Mouse (Mus musculus) gastrocnemius, adult 8-10 months (tissue): ENCODE data around the gene Flywch2. TPM values are rescaled to one million over a fixed set of nuclear protein-coding genes. Genes with fewer than 3 reads are reported as not detected.
A peak's percentile ranks its signal among the peaks of the same experiment; 100 is the strongest.

ENCODE experiments used
- DNase-seq, 2 experiments: peaks; one replicate each; pipeline ENCODE4 v3.0.0; 2022; ENCODE audit warnings: low spot score in 2 of 2
- total RNA-seq, 4 experiments: library from RNA; stranded (reverse); gene quantifications; 2 replicates each; pipeline ENCODE4 v1.2.4; 2022

Gene Flywch2
- total RNA-seq, 4 experiments from 2014 or later: not detected

DNA sequence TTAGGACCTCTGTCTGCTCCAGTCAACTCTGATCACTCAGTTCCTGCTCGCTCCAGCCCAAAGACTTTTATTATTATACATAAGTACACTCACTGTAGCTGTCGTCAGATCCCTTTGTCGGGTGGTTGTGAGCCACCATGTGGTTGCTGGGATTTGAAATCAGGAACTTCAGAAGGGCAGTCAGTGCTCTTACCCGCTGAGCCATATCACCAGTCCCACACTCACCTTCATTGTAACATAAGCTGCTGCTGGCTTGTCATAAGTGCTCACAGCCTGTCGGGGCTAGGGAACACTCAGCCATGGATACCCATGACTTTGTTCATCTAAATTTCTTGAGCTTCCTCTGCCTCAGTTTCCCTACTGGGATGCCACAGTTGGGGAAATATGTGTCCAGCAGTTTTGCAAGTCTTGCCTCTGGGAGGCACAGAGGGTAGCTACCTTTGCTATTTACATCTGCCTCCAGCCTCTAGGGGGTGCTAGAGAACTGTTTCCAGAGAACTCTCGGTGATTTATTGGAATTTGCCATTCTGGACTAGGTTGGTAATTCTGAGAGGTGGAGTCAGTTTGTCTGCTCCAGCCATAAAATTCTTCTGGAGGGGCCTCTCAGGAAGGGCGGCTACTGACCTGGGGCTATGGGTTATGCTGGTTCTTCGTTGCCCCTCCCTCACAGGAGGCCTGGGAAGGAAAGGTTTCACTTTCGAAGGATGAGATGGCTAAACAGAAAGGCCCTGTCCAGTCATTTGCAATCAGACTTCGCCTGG, 37.1 kb downstream of the Flywch2 start:
- peak in 1 of 2 experiments; percentile 64 for DNase-seq

DNA sequence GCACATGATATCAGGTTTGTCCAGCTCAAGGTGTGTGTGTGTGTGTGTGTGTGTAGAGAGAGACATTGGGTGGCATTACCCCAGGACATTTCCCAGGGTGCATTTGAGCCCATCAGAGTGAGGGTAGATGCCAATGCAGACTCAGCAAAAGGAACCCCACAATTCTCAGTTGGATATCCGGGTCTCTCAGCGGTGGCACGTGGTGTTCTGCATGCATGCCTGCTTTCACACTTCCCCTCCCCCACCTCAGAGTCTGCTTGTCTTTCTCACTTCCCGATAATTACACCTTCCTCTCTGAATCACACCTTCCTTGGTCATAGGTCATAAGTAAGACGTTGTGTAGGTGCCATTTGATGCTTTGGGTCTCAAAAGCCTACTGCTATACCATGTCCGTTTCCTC, 37.9 kb downstream of the Flywch2 start:
- no peak for DNase-seq

DNA sequence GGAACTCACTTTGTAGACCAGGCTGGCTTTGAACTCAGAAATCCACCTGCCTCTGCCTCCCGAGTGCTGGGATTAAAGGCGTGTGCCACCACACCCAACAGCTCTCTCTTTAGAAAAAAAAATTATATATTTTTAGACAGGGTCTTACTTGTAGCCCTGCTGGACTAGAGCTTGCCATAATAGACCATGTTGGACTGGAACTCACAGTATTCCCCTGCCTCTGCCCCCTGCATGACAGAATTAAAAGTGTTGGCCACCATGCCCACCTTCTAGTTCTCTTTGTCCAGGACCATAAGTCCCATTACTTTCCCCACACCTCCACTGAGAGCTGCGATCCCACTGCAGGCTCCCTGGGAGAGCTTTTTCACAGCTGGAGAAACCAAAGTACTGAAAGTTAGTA, 38.4 kb downstream of the Flywch2 start:
- DNase-seq: no peak

DNA sequence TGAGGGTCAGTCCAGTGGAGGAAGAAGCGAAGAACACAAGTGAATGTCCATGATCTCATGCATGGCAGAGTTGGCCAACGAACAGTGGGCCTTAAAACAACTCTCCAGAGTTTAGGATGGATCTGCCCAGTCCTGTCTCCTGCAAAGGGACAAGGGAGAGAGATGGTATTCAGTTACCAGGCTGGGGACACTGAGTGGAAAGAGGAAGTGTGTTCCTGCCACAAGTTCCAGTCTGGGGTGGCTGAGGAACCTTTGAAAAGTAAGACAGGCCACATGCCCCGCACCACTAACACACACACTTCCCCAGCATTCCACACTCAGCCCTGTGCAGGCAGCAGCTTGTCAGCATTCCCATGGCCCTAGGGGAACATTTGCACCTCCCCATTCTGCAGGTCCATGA, 39.1 kb downstream of the Flywch2 start:
- DNase-seq: no peak

DNA sequence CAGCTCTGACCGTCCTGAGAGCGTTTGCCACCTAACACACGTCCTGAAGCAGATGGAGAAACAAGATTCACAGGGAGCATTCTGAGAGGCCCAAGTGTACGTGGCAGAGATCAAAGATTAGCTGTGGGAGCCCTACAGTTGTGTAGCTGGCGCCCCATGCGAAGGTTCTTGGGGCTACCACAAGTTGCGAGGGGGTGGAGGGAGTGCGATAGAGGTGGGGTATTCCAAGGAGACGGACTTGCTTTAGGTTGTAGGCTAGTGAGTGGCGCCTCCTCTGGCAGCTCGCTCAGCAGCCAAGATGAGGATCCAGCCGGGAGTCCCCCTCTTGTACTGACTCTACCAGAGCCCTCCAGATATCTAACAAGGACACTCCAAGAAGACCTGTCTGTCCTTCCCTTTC, 39.6 kb downstream of the Flywch2 start:
- DNase-seq: no peak

DNA sequence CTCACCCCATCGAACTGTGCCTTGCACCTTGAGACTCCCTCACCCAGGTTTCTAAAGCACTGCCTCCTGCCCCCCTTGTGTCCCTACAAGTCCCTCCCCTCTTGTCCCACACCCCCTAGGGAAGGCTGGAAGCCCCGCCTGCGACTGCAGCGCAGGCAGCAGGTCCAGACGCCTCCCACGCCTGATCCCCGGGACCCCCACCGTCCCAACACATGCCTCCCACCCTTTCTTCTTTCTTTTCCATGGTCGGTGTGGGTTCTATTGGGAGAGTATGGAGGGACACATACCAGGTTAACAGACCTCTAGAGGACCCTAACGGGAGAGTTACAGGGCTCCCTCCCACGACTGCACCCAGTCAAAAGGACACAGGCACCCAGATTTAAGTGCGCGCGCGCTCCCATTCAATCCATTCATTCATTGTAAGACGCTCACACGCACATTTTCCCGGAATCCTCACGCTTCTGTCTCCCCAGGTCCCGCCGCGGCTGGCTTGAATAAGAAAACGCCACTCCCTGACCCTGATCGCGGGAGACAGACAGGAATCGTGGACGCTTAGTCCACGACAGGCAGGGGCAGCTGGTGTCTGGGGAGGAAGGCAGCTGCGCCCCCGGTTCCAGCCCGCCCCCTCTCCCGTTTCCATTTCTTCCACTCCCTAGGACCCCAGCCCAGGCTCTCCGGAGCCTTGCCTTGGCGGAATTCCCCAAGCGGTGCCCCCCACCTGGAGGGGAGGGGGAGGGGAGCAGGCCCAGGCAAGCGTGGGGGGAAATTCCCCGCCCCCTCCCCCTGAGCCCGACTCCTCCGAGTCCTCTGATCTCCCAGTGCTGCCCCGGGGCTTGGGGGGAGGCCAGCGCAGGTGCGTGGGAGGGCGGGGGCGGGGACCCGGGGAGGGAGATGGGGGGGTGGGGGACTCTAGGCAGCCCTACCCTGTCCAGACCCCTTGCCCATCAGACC, 40.3 kb downstream of the Flywch2 start, which contains the start of gene Kremen2:
Gene Kremen2 (minus strand): TSS at position 533 of the 951 bp plus-strand sequence.
- DNase-seq: no peak

DNA sequence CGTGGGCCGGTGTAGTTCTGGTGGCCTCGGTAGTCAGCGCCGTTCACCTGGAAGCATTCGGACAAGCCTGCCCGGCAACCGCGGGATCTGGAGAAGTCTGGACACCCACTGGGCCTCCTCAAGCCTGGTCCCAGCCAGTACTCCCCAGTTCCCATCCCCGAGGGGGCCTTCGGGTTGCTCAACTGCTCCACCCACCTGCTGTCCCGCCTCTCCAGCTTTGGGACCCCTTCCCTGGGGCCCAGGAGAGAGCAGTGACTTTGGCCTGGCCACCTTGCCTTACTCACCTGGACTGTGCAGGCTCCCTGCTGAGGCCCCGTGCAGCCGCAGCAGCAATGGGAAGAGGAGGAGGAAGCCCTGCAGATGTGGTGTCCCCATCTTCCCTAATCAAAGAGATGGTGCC, 41.2 kb downstream of the Flywch2 start:
- DNase-seq: no peak

DNA sequence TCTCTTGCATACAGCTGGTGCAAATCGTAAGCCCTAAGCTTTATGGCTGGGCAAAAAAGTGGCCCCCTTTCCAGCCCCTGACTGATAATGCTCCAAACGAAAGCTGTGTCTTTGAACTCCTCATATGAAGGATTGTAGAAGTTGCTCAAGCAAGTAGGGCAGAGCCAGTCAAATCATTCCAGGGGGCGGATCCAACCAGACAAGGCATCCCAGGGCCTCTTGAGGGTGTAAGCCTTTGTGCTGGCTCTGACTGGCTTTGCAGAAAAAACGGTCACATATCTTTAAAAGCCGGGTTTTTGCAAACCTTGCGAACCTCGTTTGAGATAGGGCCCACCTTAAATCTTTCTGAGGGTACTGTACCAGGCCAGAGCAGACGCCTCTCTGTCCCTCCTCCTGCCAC, 41.8 kb downstream of the Flywch2 start:
- DNase-seq: no peak

DNA sequence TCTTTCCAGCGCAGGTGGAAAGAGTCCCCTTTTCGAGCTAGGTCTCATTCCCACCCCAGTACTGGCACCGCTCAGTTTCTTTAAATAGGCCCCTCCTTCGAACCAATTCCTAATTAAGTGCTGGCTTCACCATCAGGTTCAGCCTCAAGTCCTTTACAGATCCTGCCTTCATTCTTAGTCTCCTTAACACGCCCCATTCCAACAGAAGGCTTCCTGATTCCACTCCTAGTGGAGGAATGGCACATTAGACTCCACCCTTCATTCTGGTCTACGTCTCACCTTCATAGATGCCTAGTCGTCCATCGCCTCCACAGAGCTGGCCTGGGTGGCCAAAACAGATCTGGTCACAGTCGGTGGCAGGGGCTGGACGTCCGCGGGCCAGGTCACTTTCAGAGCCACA, 42.9 kb downstream of the Flywch2 start:
- DNase-seq: no peak

DNA sequence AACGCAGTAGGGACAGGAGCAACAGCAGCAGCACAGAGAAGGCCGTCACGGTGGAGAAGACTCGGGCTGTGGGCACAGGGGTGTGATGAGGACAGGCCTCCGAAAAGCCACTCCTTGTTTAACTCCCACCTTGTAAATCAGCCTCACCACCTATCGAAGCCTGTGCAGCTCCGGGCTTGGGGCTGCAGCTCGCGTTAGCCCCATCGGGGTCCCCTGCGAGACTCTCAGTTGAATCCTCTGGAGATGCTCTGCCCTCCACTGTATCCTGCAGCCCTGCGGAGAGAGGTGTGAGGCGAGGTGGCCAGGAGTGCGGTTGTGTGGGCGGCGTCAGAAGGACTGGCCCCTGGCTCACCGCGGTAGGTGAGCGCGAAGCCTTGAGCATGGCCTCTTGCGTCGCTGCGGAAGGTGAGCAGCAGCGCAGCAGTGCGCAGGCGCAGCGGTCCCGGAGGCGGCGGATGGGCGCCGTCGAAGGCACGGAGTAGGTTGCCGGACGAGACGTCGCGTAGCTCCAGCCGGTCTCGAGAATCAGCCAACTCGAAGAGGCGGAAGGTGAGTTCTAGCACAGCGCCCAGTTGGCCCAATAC, 43.6 kb downstream of the Flywch2 start:
- no peak for DNase-seq

DNA sequence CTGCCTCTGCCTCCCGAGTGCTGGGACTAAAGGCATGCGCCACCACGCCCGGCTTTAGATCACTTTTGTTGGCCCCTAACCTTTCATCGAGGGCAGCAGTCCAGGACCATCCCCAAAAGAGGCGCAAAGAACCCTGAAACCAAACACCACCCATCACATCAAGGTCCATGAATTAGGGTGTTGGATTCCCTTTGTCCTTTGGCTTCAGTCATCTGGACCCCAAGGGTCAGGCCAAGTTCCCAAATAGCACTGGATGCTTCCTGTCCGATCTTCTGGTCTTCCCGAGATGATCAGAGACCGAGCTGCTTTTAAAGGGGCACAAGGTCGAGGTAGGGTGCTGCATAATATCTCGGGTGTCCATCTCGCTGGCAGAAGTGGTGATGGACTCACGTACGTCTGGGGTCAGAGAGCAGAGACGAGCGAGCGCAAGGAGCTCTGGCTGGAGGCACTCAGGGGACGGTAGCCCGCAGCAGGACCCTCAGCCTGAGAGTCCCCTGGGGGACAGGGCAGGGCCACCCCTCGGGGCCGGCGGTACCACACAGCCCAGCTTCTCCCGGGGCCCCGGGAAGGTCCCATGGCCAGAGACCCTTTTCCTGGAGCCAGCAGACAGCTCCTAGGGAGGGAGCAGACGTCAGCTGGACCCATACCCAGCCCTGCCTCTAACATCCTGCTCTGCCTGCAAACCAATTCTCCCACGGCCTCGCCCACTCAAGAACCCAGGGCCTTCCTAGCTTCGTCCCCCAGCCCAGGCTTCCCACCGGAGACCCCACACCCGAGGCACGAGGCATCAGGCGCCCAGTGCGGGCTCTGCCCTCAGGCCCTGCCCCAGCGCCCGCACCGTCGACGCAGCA, 44.3 kb downstream of the Flywch2 start:
- DNase-seq: no peak

DNA sequence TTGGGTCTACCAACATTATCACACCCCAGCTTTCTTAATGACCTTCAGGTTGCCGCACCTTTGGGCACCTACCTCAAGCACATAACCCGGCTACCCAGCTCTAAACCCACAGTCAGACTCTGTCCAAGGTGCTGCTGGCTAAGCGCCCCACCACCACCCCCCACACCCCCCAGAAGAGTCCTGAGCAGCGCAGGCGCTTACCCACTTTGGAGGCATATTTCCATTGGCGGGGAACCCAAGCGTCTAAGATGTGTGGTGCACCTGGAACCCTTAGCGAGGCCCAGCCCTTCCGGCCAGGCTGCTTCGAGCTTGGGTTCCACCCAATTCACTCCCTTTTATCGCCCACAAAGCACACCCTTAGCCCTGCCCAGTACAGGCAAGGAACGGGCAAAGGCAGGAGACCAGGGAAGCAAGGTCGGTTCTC, 45.3 kb downstream of the Flywch2 start, which contains the start of gene Paqr4:
Gene Paqr4 (minus strand): TSS at position 270 of the 424 bp plus-strand sequence.
- no peak for DNase-seq

DNA sequence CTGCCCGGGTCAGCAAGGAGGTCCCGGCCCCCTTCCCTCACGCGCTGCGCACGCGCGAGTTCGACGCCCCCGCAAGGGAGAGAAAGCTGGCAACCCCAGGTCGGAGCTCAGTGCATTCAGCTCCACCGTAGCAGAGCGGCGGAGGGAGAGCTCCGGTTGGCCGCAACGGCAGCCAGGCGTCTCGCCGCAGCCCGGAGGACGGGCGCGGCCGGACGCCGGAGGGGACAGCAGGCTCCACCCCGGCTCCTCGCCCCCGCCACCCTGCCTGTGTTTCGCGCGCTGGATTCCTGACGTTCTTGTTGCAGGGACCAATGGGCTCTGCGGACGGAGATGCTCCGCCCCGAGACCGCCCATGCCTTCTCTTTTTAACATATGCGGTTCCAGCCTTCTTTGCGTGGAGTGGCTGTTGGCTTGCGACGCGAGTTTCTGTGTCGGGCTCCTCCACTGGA, 45.7 kb downstream of the Flywch2 start:
- peak; percentile 75 to 79 for DNase-seq

DNA sequence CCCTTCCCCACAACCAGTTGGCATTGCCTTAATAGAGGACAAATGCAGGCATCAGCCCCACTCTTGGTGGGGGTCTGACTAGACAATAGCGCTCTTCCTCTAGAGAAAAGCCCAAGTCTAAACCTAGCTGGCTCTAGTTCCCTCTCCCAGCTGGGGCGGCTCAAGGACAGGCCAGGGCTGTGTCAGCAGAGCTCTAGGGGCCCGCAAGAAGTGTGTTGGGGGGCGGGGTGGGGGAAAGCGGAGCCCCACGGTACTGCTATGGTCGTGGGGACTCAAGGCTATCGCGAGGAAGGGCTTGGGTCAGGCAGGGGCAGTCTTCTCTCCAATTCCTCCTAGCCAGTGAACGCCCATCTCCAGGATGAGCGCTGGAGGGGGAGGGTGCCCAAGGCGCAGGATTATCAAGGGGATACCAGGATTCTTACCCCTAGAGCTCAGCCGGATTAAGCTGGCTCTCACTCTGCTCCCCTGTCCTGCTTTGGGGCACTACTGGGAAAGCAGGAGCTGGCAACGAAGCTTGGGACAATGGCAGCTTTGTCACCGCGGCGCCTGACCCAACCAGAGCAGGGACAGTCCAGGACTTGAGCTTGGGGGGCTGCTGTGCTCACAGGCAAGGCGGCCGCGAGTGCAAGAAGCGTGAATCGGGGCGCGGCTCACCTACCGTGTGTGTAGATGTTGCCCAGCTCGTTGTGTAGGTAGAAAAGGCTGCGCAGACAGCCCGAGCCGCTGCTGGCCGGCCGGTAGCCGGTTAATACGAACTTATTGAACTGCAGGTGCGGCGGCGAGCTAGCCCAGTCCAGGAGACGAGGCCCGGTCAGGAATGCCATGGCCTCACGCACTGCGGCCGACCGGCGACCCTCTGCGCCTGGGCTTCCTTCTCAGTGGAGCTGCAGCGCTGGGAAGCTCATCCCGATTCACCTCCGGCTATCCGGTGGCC, 46.4 kb downstream of the Flywch2 start:
- DNase-seq: no peak

DNA sequence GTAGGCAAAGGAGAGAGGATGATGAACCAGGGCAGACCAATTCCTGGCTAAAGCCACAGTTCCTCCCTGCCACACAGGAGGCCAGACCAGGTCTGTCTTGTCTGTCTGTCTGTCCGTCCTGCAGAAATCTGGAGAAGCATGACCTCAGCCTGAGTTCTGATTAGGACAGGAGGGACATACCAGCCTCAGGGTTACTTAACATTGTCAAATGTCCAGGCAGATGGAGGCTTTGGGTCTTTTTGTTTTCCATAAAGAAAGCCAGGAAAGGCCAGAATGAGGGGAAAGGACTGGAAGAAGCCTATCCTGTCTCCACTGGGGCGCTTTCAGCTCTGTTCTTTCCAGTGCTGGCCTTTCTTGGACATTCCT, 47.1 kb downstream of the Flywch2 start:
- no peak for DNase-seq

DNA sequence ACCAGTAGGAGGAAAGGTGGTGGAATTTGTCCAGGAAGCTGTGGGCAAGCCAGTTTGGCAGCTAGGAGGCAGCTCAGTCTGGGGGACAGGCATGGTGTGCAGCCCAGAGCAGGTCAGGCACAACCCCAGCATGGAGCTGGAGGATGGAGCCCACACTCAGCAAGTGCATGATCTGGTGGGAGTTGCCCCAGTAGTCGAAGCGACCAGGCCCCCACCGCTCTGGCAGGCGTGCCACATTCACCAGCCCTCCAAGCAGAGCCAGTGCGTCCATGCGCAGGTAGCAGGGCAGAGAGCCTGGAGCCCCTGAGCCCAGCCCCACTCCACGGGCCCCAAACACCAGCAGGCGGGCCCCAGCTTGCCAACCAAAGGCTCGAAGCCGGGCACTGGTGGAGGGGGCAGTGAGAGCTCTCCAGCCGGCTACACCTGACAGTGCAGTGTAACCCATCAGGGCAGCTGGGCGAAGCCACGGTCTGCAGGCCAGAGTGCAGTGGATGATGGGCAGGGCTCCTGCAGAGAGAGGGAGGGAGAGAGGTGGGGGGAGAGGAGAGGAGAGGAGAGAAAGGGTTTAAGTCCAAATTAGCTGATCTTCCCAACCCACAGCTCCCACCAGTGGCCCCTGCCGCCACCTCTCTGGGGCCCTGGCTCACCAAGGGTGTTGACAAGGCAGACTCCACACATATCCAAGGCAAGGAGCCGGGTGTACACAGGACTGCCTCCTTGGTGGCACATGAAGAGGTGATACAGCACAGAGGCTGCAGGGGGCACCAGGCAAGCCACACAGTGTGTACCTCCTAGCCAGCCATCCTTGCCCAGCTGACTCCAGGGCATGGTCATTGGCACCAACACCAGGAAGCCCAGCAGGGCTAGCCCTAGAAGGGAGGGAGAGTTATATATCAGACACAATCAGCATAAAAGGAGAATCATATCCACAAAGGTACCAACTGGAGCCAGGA, 48.1 kb downstream of the Flywch2 start:
- no peak for DNase-seq

DNA sequence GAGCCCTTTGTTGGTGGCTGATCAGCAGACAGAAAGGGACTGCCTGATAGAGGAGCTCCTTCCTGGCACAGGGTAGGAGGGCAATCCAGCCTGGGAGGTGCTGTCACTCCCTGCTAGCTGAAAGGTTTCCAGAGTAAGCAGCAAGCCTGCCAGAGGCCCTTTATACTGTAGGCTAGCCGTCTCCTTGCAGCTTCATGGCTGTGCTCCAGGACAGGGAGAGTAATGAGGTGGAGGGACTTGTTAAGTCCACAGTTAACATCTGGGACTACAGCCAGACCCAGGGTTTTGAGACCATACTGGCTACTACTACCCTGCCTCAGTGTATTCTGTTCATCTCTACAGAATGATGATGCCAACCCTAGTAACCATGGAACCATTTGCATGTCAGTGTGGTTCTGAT, 51.5 kb downstream of the Flywch2 start:
- no peak for DNase-seq

DNA sequence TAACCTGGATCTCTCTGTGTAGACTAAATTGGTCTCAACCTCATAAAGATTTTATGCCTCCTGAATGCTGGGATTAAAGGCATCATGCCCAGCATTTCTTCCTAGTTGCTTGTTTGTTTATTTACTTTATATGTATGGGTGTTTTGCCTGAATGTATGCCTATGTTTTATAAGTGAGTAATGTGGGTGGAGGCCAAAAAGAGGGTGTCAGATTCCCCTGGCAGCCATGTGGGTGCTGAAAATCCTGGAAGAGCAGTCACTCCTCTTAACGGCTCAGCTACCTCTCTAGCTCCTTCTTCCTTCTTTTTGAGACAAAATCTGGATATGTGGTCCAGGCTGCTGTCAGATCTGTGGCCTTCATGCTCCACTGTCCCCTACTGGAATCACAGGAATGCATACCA, 55.4 kb downstream of the Flywch2 start:
- DNase-seq: no peak
